Mouse (Mus musculus): ENCODE measurements around the gene Rabl6. TPM values are rescaled to one million over a fixed set of nuclear protein-coding genes. Genes with fewer than 3 reads are reported as not detected.
A peak's percentile ranks its signal among the peaks of the same experiment; 100 is the strongest.

Gene Rabl6
- polyA plus RNA-seq, 1 experiment: 53.8 TPM

DNA sequence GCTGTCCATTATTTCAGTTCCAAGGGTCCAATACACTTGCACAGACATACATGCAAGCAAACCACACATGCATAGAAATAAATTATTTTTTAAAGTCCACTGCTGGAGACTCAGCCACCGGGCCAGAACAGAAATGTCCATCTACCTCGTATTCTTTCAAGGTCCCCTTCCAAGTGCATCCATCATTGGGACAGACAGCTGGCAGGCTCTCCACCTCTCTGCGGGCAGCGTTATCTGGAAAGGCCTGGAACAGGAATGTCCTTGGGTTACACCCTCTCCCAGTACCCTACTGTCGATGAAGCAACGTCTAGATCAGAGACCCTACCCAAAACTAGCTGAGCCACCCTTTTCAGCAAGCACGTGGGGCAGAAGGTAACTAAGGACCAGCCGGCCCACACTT is 71.8 kb downstream of the Rabl6 start:
- DNase-seq: no peak
- Histone ChIP-seq H3K4me3 (ENCODE audit: insufficient read depth, low read depth, low read length) (no peak overlapping the region), H3K4me1 (ENCODE audit: control insufficient read depth, insufficient read depth, low read length) (peaks cover 20% of the 10 kb centered on the region), H3K27ac (ENCODE audit: insufficient read depth, low read depth, low read length) (no peak overlapping the region), H3K36me3 (ENCODE audit: control insufficient read depth, insufficient read depth, low read length) (no peaks in the 10 kb centered on the region; the same call in 1 of the 2 replicates), H3K27me3 (replicated peaks; ENCODE audit: control insufficient read depth, insufficient read depth, low read length) (no peaks in the 10 kb centered on the region)
- TF ChIP-seq POLR2A (IDR thresholded peaks at IDR 0.05; ENCODE audit: low read depth, low read length): no peak
- no peak for TF ChIP-seq CTCF (conservative IDR thresholded peaks at IDR 0.05; ENCODE audit: insufficient read depth, insufficient read length, low read depth, low read length)
- WGBS: 83% methylated on average over 8 of the region's 8 CpGs

DNA sequence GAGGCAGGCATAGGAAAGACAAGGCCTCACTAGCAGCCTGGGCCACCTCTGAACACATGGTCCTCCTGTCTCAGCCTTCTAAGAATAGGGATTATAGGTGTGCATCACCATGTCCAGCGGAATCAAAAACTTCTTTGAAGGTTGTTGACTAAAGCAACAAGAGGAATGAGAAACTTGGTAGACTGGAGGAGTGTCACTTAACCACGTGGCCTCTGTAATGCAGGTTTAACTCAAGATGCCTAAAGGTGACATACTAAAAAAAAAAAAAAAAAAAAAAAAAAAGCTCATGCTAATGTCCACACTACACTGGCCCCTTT is 73.5 kb downstream of the Rabl6 start:
- WGBS: 91% methylated on average over 2 of the region's 2 CpGs
- H3K27ac ChIP-seq (ENCODE audit: insufficient read depth, low read depth, low read length): peak overlapping the region; percentile 61
- TF ChIP-seq CTCF (conservative IDR thresholded peaks at IDR 0.05; ENCODE audit: insufficient read depth, insufficient read length, low read depth, low read length) (no peak), POLR2A (IDR thresholded peaks at IDR 0.05; ENCODE audit: low read depth, low read length) (no peak)
- no peaks in the 10 kb centered on the region for H3K27me3 ChIP-seq (replicated peaks; ENCODE audit: control insufficient read depth, insufficient read depth, low read length)
- no peak overlapping the region for H3K4me3 ChIP-seq (ENCODE audit: insufficient read depth, low read depth, low read length)
- H3K4me1 ChIP-seq (ENCODE audit: control insufficient read depth, insufficient read depth, low read length): peaks cover 10% of the 10 kb centered on the region
- no peak for DNase-seq
- H3K36me3 ChIP-seq (ENCODE audit: control insufficient read depth, insufficient read depth, low read length): no peaks in the 10 kb centered on the region; the same call in 1 of the 2 replicates

DNA sequence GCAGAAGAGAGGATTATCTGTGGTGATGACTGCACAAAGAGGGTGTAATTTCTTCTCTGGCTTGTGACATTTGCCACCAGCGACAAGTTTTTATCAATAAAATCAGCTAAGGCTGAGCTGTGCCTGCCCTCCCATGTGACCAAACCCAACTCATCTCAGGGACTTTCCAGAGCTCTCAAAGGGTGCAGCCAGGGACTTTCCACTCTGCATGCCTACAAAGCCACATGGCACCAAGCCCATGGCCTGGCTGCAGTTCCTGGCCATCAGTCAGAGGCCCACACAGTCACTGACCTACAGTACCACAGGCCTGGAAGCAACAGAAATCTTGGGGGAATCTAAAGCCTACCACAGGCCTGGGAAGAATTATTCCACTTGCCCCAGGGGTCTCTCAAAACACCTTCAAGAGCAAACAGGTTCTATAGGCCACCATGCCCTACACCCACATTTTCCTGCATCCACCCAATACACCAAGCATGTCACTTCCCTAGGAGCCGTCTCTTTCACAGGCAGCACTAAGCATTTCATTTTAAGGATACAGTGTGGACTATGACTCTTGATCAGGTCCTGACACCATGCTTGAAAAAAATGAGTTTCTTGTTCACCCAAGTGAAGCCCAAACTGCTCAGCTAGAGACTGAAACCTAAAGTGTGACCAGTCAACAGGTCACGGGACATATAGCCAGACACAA is 74.0 kb downstream of the Rabl6 start:
- 34% methylated on average over 3 of the region's 3 CpGs for WGBS
- H3K36me3 ChIP-seq (ENCODE audit: control insufficient read depth, insufficient read depth, low read length): no peaks in the 10 kb centered on the region; the same call in 1 of the 2 replicates
- DNase-seq: peak; percentile 92
- H3K4me3 ChIP-seq (ENCODE audit: insufficient read depth, low read depth, low read length): no peak overlapping the region
- no peaks in the 10 kb centered on the region for H3K27me3 ChIP-seq (replicated peaks; ENCODE audit: control insufficient read depth, insufficient read depth, low read length)
- no peak for TF ChIP-seq CTCF (conservative IDR thresholded peaks at IDR 0.05; ENCODE audit: insufficient read depth, insufficient read length, low read depth, low read length)
- TF ChIP-seq POLR2A (IDR thresholded peaks at IDR 0.05; ENCODE audit: low read depth, low read length): no peak
- peaks cover 9% of the 10 kb centered on the region for H3K4me1 ChIP-seq (ENCODE audit: control insufficient read depth, insufficient read depth, low read length)
- H3K27ac ChIP-seq (ENCODE audit: insufficient read depth, low read depth, low read length): peak overlapping the region; percentile 61

DNA sequence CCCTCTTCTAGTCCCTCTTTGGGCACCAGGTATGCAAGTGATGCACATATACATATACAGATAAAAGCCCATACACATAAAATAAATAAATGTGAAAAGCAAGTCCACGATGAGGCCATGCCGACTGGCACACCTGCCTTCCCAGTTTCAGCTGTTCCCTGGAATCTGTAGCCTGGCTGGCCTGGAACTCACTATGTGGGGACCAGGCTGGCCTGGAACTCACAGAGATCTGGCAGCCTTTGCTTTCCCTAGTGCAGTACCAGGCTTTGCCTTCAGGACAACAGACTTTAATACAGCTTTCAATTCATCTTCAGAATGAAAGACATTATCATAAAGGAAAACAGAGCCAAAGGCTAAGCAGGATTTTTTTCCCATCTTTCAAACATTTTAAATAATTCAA is 74.6 kb downstream of the Rabl6 start:
- DNase-seq: no peak
- 89% methylated on average over 2 of the region's 2 CpGs for WGBS
- H3K27ac ChIP-seq (ENCODE audit: insufficient read depth, low read depth, low read length): peak overlapping the region; percentile 49; the same call in 1 of the 2 replicates
- no peaks in the 10 kb centered on the region; the same call in 1 of the 2 replicates for H3K36me3 ChIP-seq (ENCODE audit: control insufficient read depth, insufficient read depth, low read length)
- TF ChIP-seq POLR2A (IDR thresholded peaks at IDR 0.05; ENCODE audit: low read depth, low read length): no peak
- no peak for TF ChIP-seq CTCF (conservative IDR thresholded peaks at IDR 0.05; ENCODE audit: insufficient read depth, insufficient read length, low read depth, low read length)
- H3K27me3 ChIP-seq (replicated peaks; ENCODE audit: control insufficient read depth, insufficient read depth, low read length): no peaks in the 10 kb centered on the region
- no peak overlapping the region for H3K4me3 ChIP-seq (ENCODE audit: insufficient read depth, low read depth, low read length)
- H3K4me1 ChIP-seq (ENCODE audit: control insufficient read depth, insufficient read depth, low read length): peaks cover 9% of the 10 kb centered on the region

Other genes starting within 250 kb of the Rabl6 start
- gene Uap1l1, start 242.8 kb downstream of the Rabl6 start, polyA plus RNA-seq (2012; rRNA removed): 125 and 133 TPM in 2 replicates
- 0.20 and 0.34 TPM in 2 replicates for gene Sapcd2, start 236.2 kb downstream of the Rabl6 start, polyA plus RNA-seq (2012; rRNA removed)
- gene Entpd2, start 212.6 kb downstream of the Rabl6 start, polyA plus RNA-seq (2012; rRNA removed): 18.8 and 23.8 TPM in 2 replicates
- gene Npdc1, start 209.2 kb downstream of the Rabl6 start, polyA plus RNA-seq (2012; rRNA removed): 73.7 and 99.5 TPM in 2 replicates
- gene Fut7, start 185.3 kb downstream of the Rabl6 start, polyA plus RNA-seq (2012; rRNA removed): 0.19 and 0.80 TPM in 2 replicates
- 51.0 and 64.0 TPM in 2 replicates for gene Abca2, start 179.8 kb downstream of the Rabl6 start, polyA plus RNA-seq (2012; rRNA removed)
- 104 and 130 TPM in 2 replicates for gene Clic3, start 151.7 kb downstream of the Rabl6 start, polyA plus RNA-seq (2012; rRNA removed)
- gene Paxx, start 147.4 kb downstream of the Rabl6 start, polyA plus RNA-seq (2012; rRNA removed): 49.0 and 53.2 TPM in 2 replicates
- 47.2 and 51.6 TPM in 2 replicates for gene Ptgds, start 138.5 kb downstream of the Rabl6 start, polyA plus RNA-seq (2012; rRNA removed)
- 0.18 TPM in 1 of 2 replicates, not detected in the other for gene Lcn12, start 114.6 kb downstream of the Rabl6 start, polyA plus RNA-seq (2012; rRNA removed)
- 39.6 and 48.4 TPM in 2 replicates for gene Fbxw5, start 107.8 kb downstream of the Rabl6 start, polyA plus RNA-seq (2012; rRNA removed)
- gene C8g, start 106.8 kb downstream of the Rabl6 start, polyA plus RNA-seq (2012; rRNA removed): 20.6 and 22.0 TPM in 2 replicates
- 14.8 and 15.3 TPM in 2 replicates for gene Traf2, start 61.6 kb downstream of the Rabl6 start, polyA plus RNA-seq (2012; rRNA removed)
- 195 and 198 TPM in 2 replicates for gene Edf1, start 50.7 kb downstream of the Rabl6 start, polyA plus RNA-seq (2012; rRNA removed)
- 1.3 and 2.3 TPM in 2 replicates for gene Mamdc4, start 33.7 kb downstream of the Rabl6 start, polyA plus RNA-seq (2012; rRNA removed)
- 74.9 and 92.3 TPM in 2 replicates for gene Phpt1, start 33.3 kb downstream of the Rabl6 start, polyA plus RNA-seq (2012; rRNA removed)
- 0.36 and 0.62 TPM in 2 replicates for gene Ajm1, start 26.8 kb downstream of the Rabl6 start, polyA plus RNA-seq (2012; rRNA removed)
- gene Ccdc183, start 9.2 kb upstream of the Rabl6 start, polyA plus RNA-seq (2012; rRNA removed): 0.03 TPM in 1 of 2 replicates, not detected in the other
- gene Tmem141, start 13.5 kb upstream of the Rabl6 start, polyA plus RNA-seq (2012; rRNA removed): 37.7 and 43.2 TPM in 2 replicates
- 1.7 and 3.4 TPM in 2 replicates for gene Fcna, start 19.5 kb upstream of the Rabl6 start, polyA plus RNA-seq (2012; rRNA removed)
- gene Lcn8, start 44.6 kb upstream of the Rabl6 start, polyA plus RNA-seq (2012; rRNA removed): not detected in 2 replicates
- gene Lcn5, start 49.4 kb upstream of the Rabl6 start, polyA plus RNA-seq (2012; rRNA removed): not detected in 2 replicates
- gene Lcn6, start 68.3 kb upstream of the Rabl6 start, polyA plus RNA-seq (2012; rRNA removed): not detected in 2 replicates
- gene Lcn10, start 74.2 kb upstream of the Rabl6 start, polyA plus RNA-seq (2012; rRNA removed): not detected in 2 replicates
- gene Obp2a, start 91.5 kb upstream of the Rabl6 start, polyA plus RNA-seq (2012; rRNA removed): not detected in 2 replicates
- 14.0 and 14.2 TPM in 2 replicates for gene Bmyc, start 98.2 kb upstream of the Rabl6 start, polyA plus RNA-seq (2012; rRNA removed)
- not detected in 2 replicates for gene Obp2b, start 128.5 kb upstream of the Rabl6 start, polyA plus RNA-seq (2012; rRNA removed)
- not detected in 2 replicates for gene Lcn3, start 157.0 kb upstream of the Rabl6 start, polyA plus RNA-seq (2012; rRNA removed)
- gene Lcn11, start 168.5 kb upstream of the Rabl6 start, polyA plus RNA-seq (2012; rRNA removed): not detected in 2 replicates
- gene Gm13539, start 173.7 kb upstream of the Rabl6 start, polyA plus RNA-seq (2012; rRNA removed): not detected in 2 replicates
- not detected in 2 replicates for gene Glt6d1, start 207.3 kb upstream of the Rabl6 start, polyA plus RNA-seq (2012; rRNA removed)
- gene Lcn9, start 214.6 kb upstream of the Rabl6 start, polyA plus RNA-seq (2012; rRNA removed): not detected in 2 replicates
- 0.06 TPM in 1 of 2 replicates, not detected in the other for gene Sohlh1, start 238.7 kb upstream of the Rabl6 start, polyA plus RNA-seq (2012; rRNA removed)